Mouse (Mus musculus) bone marrow macrophage, adult 2 months (primary cell): Measurements from ENCODE around the gene Timm8a2. TPM values are rescaled to one million over a fixed set of nuclear protein-coding genes. Genes with fewer than 3 reads are reported as not detected.

ENCODE experiments used
- H3K27ac ChIP-seq: 2 replicates; pipeline ENCODE4 v1.5.1; 2012; ENCODE audit warnings: low read depth, low read length; ENCODE audit not compliant: insufficient read depth
- H3K4me1 ChIP-seq: 2 replicates; pipeline ENCODE4 v1.6.1; 2012; ENCODE audit warnings: low read length; ENCODE audit not compliant: control insufficient read depth, insufficient read depth
- H3K4me3 ChIP-seq: 2 replicates; pipeline ENCODE4 v1.5.1; 2012; ENCODE audit warnings: mild to moderate bottlenecking, low read length, moderate library complexity; ENCODE audit not compliant: insufficient read depth
- CTCF ChIP-seq: IDR thresholded peaks from 2 replicates; pipeline ENCODE4 v1.5.1; 2012; ENCODE audit warnings: low read depth, mild to moderate bottlenecking, low read length, moderate library complexity
- POLR2A ChIP-seq: IDR thresholded peaks from 2 replicates; pipeline ENCODE4 v1.6.1; 2012; ENCODE audit warnings: mild to moderate bottlenecking, low read depth, low read length, borderline replicate concordance
- polyA plus RNA-seq: library from polyadenylated mRNA; stranded (reverse); fragments of >200 nt; gene quantifications from 2 replicates; pipeline ENCODE4 v1.2.4, GENCODE M21; 2012; ENCODE audit not compliant: missing spikeins, insufficient read depth, insufficient read length

The Timm8a2 gene
- polyA plus RNA-seq, 1 experiment: not detected

- TF ChIP-seq POLR2A: no peak
- TF ChIP-seq CTCF: no peak
- H3K27ac ChIP-seq: peak overlapping the region; percentile 17; the same call in 1 of the 2 replicates
- H3K4me3 ChIP-seq: no peak overlapping the region
- H3K4me1 ChIP-seq: peaks cover 84% of the 10 kb centered on the region
Measured at GRCm38 (mm10) chr14:121993616-121994015, 40.9 kb upstream of the Timm8a2 start.

- Histone ChIP-seq H3K4me3 (no peak overlapping the region), H3K27ac (peak overlapping the region; percentile 84), H3K4me1 (peaks cover 83% of the 10 kb centered on the region)
- TF ChIP-seq POLR2A (no peak), CTCF (no peak)
Measured at GRCm38 (mm10) chr14:121994171-121994700, 40.2 kb upstream of the Timm8a2 start.

GRCm38 (mm10) chr14:121994846-121995556, 39.5 kb upstream of the Timm8a2 start:
- no peak overlapping the region for H3K4me3 ChIP-seq
- peak overlapping the region; percentile 88 for H3K27ac ChIP-seq
- H3K4me1 ChIP-seq: peaks cover 84% of the 10 kb centered on the region
- TF ChIP-seq POLR2A (no peak), CTCF (no peak)

- no peak overlapping the region for H3K4me3 ChIP-seq
- TF ChIP-seq POLR2A (no peak), CTCF (no peak)
- peaks cover 84% of the 10 kb centered on the region for H3K4me1 ChIP-seq
- peak overlapping the region; percentile 88 for H3K27ac ChIP-seq
Measured at GRCm38 (mm10) chr14:121995557-121995870, 39.0 kb upstream of the Timm8a2 start.

- H3K4me1 ChIP-seq: peaks cover 75% of the 10 kb centered on the region
- TF ChIP-seq POLR2A: peak; percentile 82; the same call in 1 of the 2 replicates
- TF ChIP-seq CTCF: no peak
- peak overlapping the region; percentile 88 for H3K27ac ChIP-seq
- peak overlapping the region; percentile 33 for H3K4me3 ChIP-seq
Measured at GRCm38 (mm10) chr14:121996786-121997185, 37.7 kb upstream of the Timm8a2 start.

- TF ChIP-seq CTCF (no peak), POLR2A (no peak)
- Histone ChIP-seq H3K4me3 (no peak overlapping the region), H3K4me1 (peaks cover 62% of the 10 kb centered on the region), H3K27ac (no peak overlapping the region)
Measured at GRCm38 (mm10) chr14:121999455-121999854, 35.0 kb upstream of the Timm8a2 start.

GRCm38 (mm10) chr14:122000346-122001105, 33.9 kb upstream of the Timm8a2 start:
- peaks cover 60% of the 10 kb centered on the region for H3K4me1 ChIP-seq
- no peak overlapping the region for H3K27ac ChIP-seq
- H3K4me3 ChIP-seq: no peak overlapping the region
- TF ChIP-seq CTCF (no peak), POLR2A (no peak)

GRCm38 (mm10) chr14:122002224-122002623, 32.2 kb upstream of the Timm8a2 start:
- H3K4me3 ChIP-seq: no peak overlapping the region
- peaks cover 48% of the 10 kb centered on the region for H3K4me1 ChIP-seq
- no peak for TF ChIP-seq CTCF
- TF ChIP-seq POLR2A: no peak
- H3K27ac ChIP-seq: no peak overlapping the region

- TF ChIP-seq POLR2A: no peak
- no peak for TF ChIP-seq CTCF
- Histone ChIP-seq H3K27ac (no peak overlapping the region), H3K4me3 (no peak overlapping the region), H3K4me1 (peaks cover 41% of the 10 kb centered on the region)
Measured at GRCm38 (mm10) chr14:122003812-122004211, 30.7 kb upstream of the Timm8a2 start.

- H3K4me1 ChIP-seq: peaks cover 50% of the 10 kb centered on the region
- no peak overlapping the region for H3K4me3 ChIP-seq
- H3K27ac ChIP-seq: no peak overlapping the region
- no peak for TF ChIP-seq CTCF
- no peak for TF ChIP-seq POLR2A
Measured at GRCm38 (mm10) chr14:122008261-122008660, 26.2 kb upstream of the Timm8a2 start.
